Mouse (Mus musculus) gastrocnemius, postnatal 36 days (tissue): ENCODE measurements around the gene Hip1r. TPM values are rescaled to one million over a fixed set of nuclear protein-coding genes. Genes with fewer than 3 reads are reported as not detected.

Experiments
- DNase-seq, 2 experiments: peaks; one replicate each; pipeline ENCODE4 v3.0.0; 2022
- intact Hi-C: fragments of 180-260 bp; cut with DNase I; formaldehyde crosslinking; loops from one replicate; pipeline ENCODE4 v1.15.1; 2025
- total RNA-seq, 2 experiments: library from RNA; stranded (reverse); gene quantifications; 2 replicates each; pipeline ENCODE4 v1.2.3; 2021

Hip1r gene
- total RNA-seq, 2 experiments from 2014 or later = 7.2 to 8.1 TPM

DNA sequence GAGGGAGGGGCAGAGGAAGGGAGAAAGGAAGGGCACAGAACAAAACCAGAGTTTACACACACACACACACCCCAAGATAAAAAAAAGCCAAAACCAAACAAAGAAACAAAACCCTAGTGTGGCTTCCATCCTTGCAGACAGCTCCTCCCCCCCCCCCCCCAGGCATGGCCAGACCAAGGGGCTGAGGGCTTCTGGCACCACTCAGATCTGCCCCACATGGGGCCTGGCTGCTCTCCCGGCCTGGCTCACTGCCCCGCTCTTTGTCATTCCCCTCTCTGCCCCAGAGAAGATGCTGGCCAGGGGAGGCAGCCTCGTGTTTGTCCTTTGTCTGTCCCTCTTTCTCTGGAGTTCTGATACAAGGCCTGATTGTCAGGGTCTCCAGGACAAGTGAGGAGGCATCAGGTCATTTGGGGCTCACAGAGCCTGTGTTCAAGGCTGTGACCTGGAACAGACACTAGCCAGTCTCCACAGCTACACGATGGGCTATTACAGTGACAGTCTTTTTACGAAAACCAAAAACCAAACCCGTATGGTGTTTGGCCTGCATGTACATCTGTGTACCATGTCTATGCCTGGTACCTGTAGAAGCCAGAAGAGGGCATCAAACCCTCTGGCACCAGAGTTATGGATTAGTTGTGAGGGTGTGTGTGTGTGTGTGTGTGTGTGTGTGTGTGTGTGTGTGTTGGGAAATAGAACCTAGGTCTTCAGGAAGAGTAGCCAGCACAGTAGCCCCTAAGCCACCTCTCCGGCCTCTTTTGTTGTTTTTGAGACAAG is 20.0 kb downstream of the Hip1r start:
- no peak for DNase-seq
- intact Hi-C loops = loop anchor here (1.0 to 5.0 kb wide), 2 partner anchors 46 to 166 kb away; no protein-coding TSS in a partner anchor

- intact Hi-C loops = loop anchor here (5.0 kb wide), 1 partner anchor 167 kb away; no protein-coding TSS in a partner anchor
- DNase-seq = no peak
Measured at GRCm38 (mm10) chr5:123994468-123994867, 21.0 kb downstream of the Hip1r start.

DNA sequence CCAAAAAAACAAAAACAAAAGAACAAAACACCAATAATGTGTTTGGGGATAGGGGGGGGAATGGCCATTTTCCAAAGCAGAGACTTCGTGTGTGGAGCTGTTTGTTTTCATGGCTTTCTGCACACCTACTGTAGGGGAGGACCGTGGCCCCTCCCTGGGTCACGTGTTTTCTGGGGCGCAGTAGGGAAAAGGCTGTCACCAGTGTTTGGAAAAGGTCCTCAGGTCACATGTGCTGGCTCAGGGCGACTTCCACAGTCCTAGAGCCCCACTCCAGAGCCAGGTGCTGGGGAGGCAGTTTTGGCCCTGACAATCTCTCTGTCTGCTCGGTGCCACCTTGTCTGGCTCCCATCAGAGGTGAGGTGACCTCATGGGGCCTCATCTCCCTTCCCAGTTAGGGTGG is 22.0 kb downstream of the Hip1r start:
- no peak for DNase-seq
- intact Hi-C loops = no loop called here

DNA sequence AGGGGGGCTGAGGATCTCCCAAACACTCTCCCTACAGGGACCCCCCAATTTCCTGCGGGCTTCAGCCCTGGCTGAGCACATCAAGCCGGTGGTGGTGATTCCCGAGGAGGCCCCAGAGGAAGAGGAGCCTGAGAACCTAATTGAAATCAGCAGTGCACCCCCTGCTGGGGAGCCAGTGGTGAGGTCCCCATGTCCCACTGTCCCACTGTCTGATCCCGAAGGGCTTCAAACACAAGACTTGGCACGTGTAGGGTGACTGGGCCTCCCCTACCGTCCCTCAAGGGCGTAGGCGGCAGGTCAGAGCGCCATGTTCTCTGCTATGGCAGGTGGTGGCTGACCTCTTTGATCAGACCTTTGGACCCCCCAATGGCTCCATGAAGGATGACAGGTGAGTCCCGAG is 22.8 kb downstream of the Hip1r start:
- intact Hi-C loops = no loop called here
- no peak for DNase-seq

GRCm38 (mm10) chr5:123996695-123997094 is 23.3 kb downstream of the Hip1r start:
- DNase-seq = no peak
- intact Hi-C loops = no loop called here

DNA sequence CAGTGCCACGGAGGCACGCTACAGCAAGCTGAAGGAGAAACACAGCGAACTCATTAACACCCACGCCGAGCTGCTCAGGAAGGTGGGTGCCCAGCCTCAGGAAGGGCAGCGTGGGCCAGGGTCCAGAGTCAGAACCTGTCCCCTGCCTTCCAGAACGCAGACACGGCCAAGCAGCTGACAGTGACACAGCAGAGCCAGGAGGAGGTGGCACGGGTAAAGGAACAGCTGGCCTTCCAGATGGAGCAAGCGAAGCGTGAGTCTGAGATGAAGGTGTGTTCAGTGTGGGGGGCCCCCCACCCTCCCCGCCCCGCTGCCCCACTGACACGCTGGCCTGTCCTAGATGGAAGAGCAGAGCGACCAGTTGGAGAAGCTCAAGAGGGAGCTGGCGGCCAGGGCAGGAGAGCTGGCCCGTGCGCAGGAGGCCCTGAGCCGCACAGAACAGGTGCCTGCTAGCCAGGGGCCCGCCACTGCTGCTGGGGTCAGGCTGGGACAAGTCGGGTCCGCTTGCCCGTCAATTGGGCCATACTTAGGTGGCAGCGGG is 23.9 kb downstream of the Hip1r start:
- intact Hi-C loops = no loop called here
- no peak for DNase-seq

GRCm38 (mm10) chr5:123997811-123998210 is 24.4 kb downstream of the Hip1r start:
- DNase-seq = no peak
- intact Hi-C loops = no loop called here

GRCm38 (mm10) chr5:123998370-123998769 is 24.9 kb downstream of the Hip1r start:
- intact Hi-C loops = no loop called here
- DNase-seq = no peak

DNA sequence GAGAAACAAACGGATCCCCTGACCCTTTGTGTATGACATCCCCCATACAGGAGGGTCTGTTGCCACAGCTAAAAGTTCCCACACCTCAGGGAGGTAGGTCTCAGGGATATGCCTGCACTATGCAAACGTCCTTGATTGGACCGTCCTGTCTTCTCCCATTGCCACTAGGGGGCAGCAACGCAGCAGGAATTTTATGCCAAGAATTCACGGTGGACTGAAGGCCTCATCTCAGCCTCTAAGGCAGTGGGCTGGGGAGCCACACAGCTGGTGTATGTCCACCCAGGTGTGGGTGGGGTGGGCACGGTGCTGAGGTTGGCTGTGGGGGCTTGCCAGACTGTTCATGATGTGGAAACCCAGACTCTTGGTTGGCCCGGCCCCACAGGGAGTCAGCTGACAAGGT is 27.4 kb downstream of the Hip1r start:
- intact Hi-C loops = loop anchor here (1.0 kb wide), 1 partner anchor 83 kb away; no protein-coding TSS in a partner anchor
- peak; percentile 84 to 89 for DNase-seq

DNA sequence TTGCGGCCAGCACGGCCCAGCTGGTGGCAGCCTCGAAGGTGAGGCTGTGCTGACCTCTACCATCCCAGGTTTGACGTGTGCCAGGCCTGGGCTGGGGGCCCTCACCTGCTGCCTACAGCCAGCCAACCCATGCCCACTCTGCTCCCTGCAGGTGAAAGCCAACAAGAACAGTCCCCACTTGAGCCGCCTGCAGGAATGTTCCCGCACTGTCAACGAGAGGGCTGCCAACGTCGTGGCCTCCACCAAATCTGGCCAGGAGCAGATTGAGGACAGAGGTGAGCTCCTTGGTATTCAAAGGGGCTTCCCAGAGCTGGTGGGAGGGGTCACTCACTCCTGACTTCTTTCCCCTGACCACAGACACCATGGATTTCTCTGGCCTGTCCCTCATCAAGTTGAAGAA is 27.8 kb downstream of the Hip1r start:
- intact Hi-C loops = no loop called here
- no peak for DNase-seq

DNA sequence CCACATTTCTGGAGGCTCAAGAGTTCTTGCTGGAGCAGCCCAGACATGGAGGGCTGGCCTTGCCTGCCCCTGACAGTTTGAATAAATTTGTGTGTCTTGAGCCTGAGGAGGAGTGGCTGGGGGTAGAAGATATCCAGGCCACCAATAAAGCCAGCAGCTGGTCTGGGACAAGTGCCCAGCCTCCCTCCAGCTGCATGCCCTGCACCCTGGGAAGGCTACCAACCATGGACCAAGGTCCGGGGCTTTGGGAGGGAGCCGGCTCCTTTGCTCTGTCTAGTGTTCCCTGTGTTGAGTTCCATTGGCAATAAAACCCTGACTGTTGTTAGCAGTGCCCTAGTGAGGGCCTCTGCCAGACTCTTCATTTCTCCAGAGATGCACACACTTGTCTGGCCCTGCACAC is 29.4 kb downstream of the Hip1r start:
- intact Hi-C loops = no loop called here
- no peak for DNase-seq

DNA sequence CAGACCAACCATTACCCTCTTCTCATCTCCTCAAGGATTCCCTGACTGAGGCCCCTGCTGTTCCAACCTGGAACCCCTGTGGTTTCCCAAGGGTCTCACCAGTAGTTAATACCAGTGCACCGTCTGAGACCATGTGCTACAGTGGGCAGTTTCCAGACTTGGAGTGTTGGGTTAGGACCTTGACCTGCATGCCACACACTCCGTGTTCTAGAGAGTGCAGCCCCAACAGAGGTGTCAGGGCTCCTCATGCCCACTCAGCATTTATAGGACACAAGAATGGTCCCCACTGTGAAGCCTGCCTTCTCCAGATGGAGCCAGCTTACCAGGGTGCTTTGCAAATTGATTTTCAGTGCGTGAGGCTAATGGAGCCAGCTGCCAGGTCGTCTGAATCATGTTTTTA is 29.9 kb downstream of the Hip1r start:
- intact Hi-C loops = no loop called here
- no peak for DNase-seq

GRCm38 (mm10) chr5:124004356-124005150 is 31.1 kb downstream of the Hip1r start:
- DNase-seq = no peak
- intact Hi-C loops = no loop called here

DNA sequence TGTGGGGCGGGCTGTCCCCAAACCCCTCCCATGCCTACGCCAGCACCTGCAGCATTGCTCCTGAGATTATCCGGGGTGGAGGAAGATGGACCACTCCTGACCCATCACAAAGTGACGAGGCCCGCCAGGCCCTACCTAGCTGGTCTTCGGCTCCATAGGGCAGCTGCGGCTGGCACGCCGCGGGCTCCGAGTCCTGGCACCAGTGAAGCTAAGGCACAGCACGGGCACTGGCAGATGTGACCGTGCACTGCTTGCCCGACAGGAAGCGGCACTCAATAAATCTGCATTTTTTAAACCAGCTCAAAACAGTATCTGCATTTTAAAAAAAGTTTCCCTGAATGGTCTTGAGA is 31.7 kb downstream of the Hip1r start:
- DNase-seq = no peak
- intact Hi-C loops = no loop called here

DNA sequence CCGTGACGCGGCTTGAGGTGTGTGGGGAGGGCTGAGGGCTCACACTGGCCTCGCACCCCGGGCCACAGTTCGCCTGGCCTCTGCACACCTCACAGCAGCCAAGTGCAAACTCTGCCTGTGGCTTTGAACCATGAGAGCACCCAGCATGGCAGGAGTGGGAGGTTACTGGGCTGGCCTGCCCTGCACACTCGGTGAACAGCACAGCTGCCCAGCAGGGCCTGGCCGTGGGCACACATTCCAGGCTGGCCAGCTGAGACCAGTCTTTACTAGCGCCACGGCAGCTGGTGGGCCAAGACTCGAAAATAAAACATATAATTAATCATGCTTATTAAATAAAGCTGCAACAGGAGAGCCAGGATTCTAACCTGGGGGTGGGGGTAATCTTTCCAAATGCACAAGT is 32.2 kb downstream of the Hip1r start:
- intact Hi-C loops = no loop called here
- no peak for DNase-seq

DNA sequence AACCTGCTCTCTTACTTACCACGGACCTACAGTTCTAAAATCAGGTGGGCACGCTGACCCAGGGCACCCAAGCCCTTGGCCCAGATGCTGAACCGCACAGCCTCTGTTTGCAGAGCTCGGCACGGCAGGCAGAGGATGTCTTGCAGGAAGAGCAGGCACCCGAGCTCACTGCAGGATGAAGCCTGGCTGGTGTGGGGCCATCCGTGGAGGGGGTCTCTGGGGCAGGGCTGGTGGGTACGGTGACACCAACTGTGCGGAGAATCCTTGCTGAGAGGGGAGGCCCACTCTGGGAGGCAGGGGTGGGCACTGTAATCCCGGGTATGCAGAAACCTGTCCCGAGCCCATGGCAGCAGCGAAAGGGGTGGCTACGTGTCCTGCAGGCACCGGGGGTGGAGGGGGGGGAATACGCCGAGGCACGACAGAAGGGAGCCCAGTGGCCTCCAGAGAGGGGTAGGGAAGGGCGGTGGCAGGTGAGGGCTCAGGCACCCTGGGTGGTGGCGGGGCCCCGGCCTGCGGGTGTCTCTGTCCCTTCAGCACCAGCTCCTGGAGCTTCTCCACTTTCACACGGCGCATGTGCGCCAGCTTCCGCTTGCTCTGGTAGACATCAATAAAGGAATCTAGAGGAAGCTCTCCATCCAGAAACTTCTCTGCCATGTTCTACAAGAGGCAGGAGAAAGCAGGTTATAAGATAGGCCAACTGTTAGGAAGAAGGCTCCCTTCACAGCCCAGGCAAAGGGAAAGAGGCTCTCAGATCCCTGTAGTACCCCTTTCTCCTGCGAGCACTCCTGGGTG is 32.9 kb downstream of the Hip1r start:
- no peak for DNase-seq
- intact Hi-C loops = no loop called here

DNA sequence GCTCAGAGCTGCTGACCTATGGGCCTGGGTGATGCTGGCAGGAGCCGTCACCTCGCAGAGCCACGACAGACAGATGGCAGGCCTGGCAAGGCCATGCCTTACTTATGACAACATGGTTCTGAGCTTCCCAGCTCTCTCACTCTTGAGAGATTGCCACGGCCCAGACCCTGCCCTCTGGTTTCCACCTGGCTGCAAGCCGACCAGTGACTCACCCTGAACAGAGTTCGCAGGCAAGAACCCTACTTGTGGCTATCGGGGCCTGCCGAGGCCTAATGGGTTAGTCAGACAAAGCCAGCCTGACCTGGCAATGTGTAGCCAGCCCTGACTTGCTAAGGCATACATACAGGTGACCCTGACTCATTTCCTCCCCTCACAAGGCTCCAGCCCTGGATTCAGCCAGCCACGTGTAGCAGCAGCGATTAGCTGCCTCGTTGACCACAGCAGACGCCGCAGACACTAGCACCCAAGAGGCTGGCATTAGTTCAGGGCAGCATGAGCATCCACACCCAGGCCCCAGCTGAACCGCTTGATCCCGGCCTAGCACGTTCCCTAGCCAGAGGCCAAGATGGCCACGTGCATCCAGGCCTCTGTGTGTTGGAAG is 33.6 kb downstream of the Hip1r start:
- DNase-seq = peak in 1 of 2 experiments; percentile 42
- intact Hi-C loops = no loop called here

- no peak for DNase-seq
Measured at GRCm38 (mm10) chr5:124010077-124010476, 36.6 kb downstream of the Hip1r start.

DNA sequence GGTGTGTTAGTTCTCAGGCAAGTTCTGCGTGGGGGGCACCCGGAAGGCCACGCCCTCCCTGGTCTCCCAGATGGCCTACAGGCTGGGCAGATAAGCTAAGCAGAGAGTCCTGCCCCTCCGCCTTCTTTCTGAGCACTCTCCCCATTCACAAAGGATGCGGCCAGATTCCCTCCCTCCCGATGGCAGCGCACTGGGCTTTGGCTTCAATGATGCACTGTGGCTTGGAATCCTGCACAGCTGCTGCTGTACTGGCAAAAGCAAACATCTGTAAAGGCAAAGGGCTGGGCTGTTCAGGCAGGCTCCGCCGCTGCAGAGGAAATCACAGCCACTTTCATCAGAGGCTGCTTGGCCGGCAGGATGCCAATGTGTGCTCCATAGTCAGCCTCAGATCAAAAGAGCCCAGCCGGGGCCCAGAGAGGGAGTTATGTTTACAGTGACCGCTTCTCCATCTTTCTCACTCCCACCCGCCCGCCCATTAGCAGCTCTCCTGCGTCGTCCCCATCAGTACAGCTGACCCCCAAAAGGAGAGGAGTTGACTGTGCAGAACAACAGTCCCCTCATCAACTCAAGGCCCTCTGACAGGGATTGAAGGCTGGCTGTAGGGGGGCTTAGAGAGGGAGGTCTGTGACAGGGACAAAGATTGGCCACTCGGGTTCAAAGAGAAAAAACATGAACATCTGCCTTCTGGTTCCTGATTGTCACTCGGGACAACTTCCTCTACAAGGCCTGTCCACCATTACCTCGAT is 37.7 kb downstream of the Hip1r start:
- intact Hi-C loops = no loop called here
- peak in 1 of 2 experiments; percentile 40 for DNase-seq

More at GRCm38 (mm10) chr5:124010077-124010476, 36.6 kb downstream of the Hip1r start:
- intact Hi-C loops = no loop called here

- intact Hi-C loops = no loop called here
- DNase-seq = no peak
Measured at GRCm38 (mm10) chr5:124011927-124012326, 38.5 kb downstream of the Hip1r start.
